Mouse (Mus musculus) neural tube, embryonic 11.5 days (tissue): Measurements from ENCODE around the gene S100pbp. TPM values are rescaled to one million over a fixed set of nuclear protein-coding genes. Genes with fewer than 3 reads are reported as not detected.

Source experiments
- ATAC-seq: fragments of 200-750 bp; cut with Nextera tagmentation; 2 replicates; pipeline ENCODE4 v1.8.0; 2017; ENCODE audit warnings: moderate number of reproducible peaks, mild to moderate bottlenecking, moderate TSS enrichment, moderate library complexity; ENCODE audit not compliant: insufficient read depth, low FRiP score, low TSS enrichment
- DNase-seq: peaks from one replicate; pipeline ENCODE4 v3.0.0-alpha.2; 2015; ENCODE audit warnings: low spot score
- H3K27ac ChIP-seq: fragments of 300-500 bp; sonication (generic); 2 replicates; pipeline ENCODE4 v1.5.1; 2014; ENCODE audit warnings: low read depth, mild to moderate bottlenecking, low read length
- H3K27me3 ChIP-seq: fragments of 300-500 bp; sonication (generic); 2 replicates; pipeline ENCODE4 v1.6.1; 2014; ENCODE audit warnings: mild to moderate bottlenecking, low read length, mixed read lengths; ENCODE audit not compliant: control insufficient read depth, insufficient read depth
- H3K36me3 ChIP-seq: fragments of 300-500 bp; sonication (generic); 2 replicates; pipeline ENCODE4 v1.6.1; 2014; ENCODE audit warnings: mild to moderate bottlenecking, low read length, moderate library complexity, mixed read lengths; ENCODE audit not compliant: control insufficient read depth, insufficient read depth
- H3K4me1 ChIP-seq: fragments of 300-500 bp; sonication (generic); 2 replicates; pipeline ENCODE4 v1.6.1; 2014; ENCODE audit warnings: low read length, mixed read lengths; ENCODE audit not compliant: control insufficient read depth, insufficient read depth
- H3K4me2 ChIP-seq: fragments of 300-500 bp; sonication (generic); 2 replicates; pipeline ENCODE4 v1.6.1; 2014; ENCODE audit warnings: low read depth, mild to moderate bottlenecking, moderate library complexity
- H3K4me3 ChIP-seq: fragments of 300-500 bp; sonication (generic); 2 replicates; pipeline ENCODE4 v1.5.1; 2014; ENCODE audit warnings: low read depth, low read length
- H3K9ac ChIP-seq: fragments of 300-500 bp; sonication (generic); 2 replicates; pipeline ENCODE4 v1.6.1; 2014; ENCODE audit warnings: mild to moderate bottlenecking, low read length
- H3K9me3 ChIP-seq: fragments of 300-500 bp; sonication (generic); 2 replicates; pipeline ENCODE4 v1.6.1; 2016; ENCODE audit warnings: low read length; ENCODE audit not compliant: control insufficient read depth
- WGBS: fragments of 180-500 bp; shearing (Covaris S2); extraction: QIAGEN DNeasy Blood & Tissue Kit; methylation state at CpG from one replicate; pipeline ENCODE4 v1.1.7; 2014; 5-methylcytosine and 5-hydroxymethylcytosine counted together
- polyA plus RNA-seq: library from polyadenylated mRNA; unstranded; fragments of >200 nt; fragmentation: Nextera tagmentation; extraction: Ambion mirVana; gene quantifications from 2 replicates; pipeline ENCODE4 v1.2.1, GENCODE M21; 2014

The S100pbp gene
- polyA plus RNA-seq, 1 experiment from 2014 or later = 21.5 TPM

GRCm38 (mm10) chr4:129120520-129121445 is 68.7 kb downstream of the S100pbp start:
- peak overlapping the region; percentile 53 for H3K9ac ChIP-seq
- peak; percentile 51; the same call in 1 of the 2 replicates for ATAC-seq

GRCm38 (mm10) chr4:129119708-129120107 is 69.8 kb downstream of the S100pbp start:
- H3K27me3 ChIP-seq = peaks cover 34% of the 10 kb centered on the region
- 79% methylated on average over 10 of the region's 10 CpGs for WGBS
- H3K4me1 ChIP-seq = peaks cover 11% of the 10 kb centered on the region
- no peak overlapping the region for H3K9ac ChIP-seq
- H3K4me2 ChIP-seq = no peak overlapping the region
- ATAC-seq (no peak), DNase-seq (no peak)
- no peak overlapping the region for H3K27ac ChIP-seq
- no peak overlapping the region for H3K4me3 ChIP-seq
- no peaks in the 10 kb centered on the region for H3K36me3 ChIP-seq
- no peaks in the 10 kb centered on the region for H3K9me3 ChIP-seq

More at GRCm38 (mm10) chr4:129120520-129121445, 68.7 kb downstream of the S100pbp start:
- Histone ChIP-seq H3K4me1 (peaks cover 15% of the 10 kb centered on the region), H3K4me3 (peak overlapping the region; percentile 42), H3K36me3 (no peaks in the 10 kb centered on the region), H3K9me3 (no peaks in the 10 kb centered on the region), H3K27me3 (peaks cover 34% of the 10 kb centered on the region), H3K27ac (no peak overlapping the region), H3K4me2 (peak overlapping the region; percentile 87)
- DNase-seq = peak; percentile 78
- WGBS = under 1% methylated on average over 37 of the region's 59 CpGs

DNA sequence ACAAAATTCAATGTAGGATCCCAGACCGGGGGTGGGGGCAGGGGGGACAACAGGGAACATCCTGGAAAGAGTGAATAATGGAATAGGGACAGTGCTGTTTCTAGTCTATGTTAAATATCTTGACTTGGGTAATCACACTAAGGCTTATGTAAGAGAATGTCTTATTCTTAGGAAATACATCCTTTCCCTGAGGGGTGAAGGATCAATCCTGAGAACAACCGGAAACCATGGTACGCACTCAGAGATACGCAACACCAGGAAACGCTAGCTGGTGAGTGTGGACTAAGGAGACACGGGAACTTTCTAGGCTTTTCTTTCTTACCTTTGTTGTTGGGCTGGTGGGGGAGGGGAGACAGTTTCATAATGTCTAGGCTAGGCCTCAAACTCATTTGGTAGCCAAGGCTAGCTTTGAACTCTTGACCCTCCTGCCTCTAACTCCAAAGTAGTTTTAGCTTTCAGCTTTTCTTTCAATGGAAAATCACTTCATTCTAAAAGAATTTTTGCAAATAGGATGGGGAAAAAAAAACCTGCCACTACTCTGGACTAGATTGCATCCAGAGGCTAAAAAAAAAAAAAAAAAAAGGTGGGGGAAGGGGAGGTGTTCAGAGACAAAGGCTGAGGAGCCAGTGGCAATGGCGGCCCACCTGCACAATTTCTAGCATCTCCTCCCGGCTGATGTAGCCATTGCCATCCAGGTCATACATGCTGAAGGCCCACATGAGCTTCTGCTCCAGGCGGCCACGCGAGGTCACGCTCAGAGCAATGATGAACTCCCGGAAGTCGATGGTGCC is 71.6 kb downstream of the S100pbp start:
- Histone ChIP-seq H3K9me3 (no peaks in the 10 kb centered on the region), H3K4me2 (no peak overlapping the region), H3K36me3 (no peaks in the 10 kb centered on the region), H3K27me3 (peaks cover 31% of the 10 kb centered on the region), H3K4me1 (peaks cover 14% of the 10 kb centered on the region; the same call in 1 of the 2 replicates), H3K27ac (no peak overlapping the region), H3K4me3 (no peak overlapping the region), H3K9ac (no peak overlapping the region)
- ATAC-seq = no peak
- no peak for DNase-seq
- 91% methylated on average over 14 of the region's 14 CpGs for WGBS

GRCm38 (mm10) chr4:129116703-129117102 is 72.8 kb downstream of the S100pbp start:
- H3K4me1 ChIP-seq = peaks cover 14% of the 10 kb centered on the region; the same call in 1 of the 2 replicates
- no peak overlapping the region for H3K9ac ChIP-seq
- WGBS = 86% methylated on average over 8 of the region's 8 CpGs
- H3K27ac ChIP-seq = no peak overlapping the region
- H3K4me3 ChIP-seq = no peak overlapping the region
- H3K9me3 ChIP-seq = no peaks in the 10 kb centered on the region
- no peak overlapping the region for H3K4me2 ChIP-seq
- peaks cover 26% of the 10 kb centered on the region for H3K27me3 ChIP-seq
- DNase-seq = no peak
- ATAC-seq = no peak
- H3K36me3 ChIP-seq = no peaks in the 10 kb centered on the region

GRCm38 (mm10) chr4:129113083-129113988 is 76.2 kb downstream of the S100pbp start:
- Histone ChIP-seq H3K27ac (no peak overlapping the region), H3K4me3 (no peak overlapping the region), H3K9me3 (no peaks in the 10 kb centered on the region), H3K4me1 (peaks cover 7% of the 10 kb centered on the region; the same call in 1 of the 2 replicates), H3K4me2 (no peak overlapping the region), H3K9ac (no peak overlapping the region), H3K36me3 (no peaks in the 10 kb centered on the region), H3K27me3 (no peaks in the 10 kb centered on the region)
- 35% methylated on average over 28 of the region's 28 CpGs for WGBS
- DNase-seq = peak; percentile 91
- peak; percentile 83 for ATAC-seq

- H3K4me3 ChIP-seq = no peak overlapping the region
- ATAC-seq (no peak), DNase-seq (peak; percentile 40)
- no peaks in the 10 kb centered on the region for H3K9me3 ChIP-seq
- WGBS = 58% methylated on average over 11 of the region's 13 CpGs
- H3K4me2 ChIP-seq = no peak overlapping the region
- H3K36me3 ChIP-seq = no peaks in the 10 kb centered on the region
- H3K27me3 ChIP-seq = no peaks in the 10 kb centered on the region
- peaks cover 7% of the 10 kb centered on the region; the same call in 1 of the 2 replicates for H3K4me1 ChIP-seq
- no peak overlapping the region for H3K9ac ChIP-seq
- H3K27ac ChIP-seq = no peak overlapping the region
These were observed 77.3 kb downstream of the S100pbp start for GRCm38 (mm10) chr4:129112231-129112630.

DNA sequence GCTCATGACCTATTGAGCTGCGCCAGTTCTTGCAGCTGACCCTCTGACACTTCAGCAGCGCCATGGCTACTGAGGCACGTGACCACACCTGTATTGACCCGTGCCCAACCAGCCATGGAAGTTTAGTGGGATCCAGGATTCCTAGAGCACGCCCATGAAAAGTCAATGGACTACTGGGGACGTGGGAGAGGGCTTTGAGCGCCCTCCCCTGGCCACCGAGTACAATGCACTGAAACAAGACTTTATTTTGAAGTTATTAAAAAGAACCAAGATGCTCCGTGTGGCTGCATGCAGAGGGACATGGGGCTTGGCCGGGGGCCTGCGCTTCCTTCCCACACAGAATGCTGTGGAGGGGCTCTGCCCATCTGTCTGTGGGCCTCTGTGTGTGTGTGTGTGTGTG is 78.2 kb downstream of the S100pbp start:
- no peak for DNase-seq
- WGBS = 67% methylated on average over 11 of the region's 11 CpGs
- Histone ChIP-seq H3K9ac (no peak overlapping the region), H3K4me2 (no peak overlapping the region), H3K4me3 (no peak overlapping the region), H3K27me3 (no peaks in the 10 kb centered on the region), H3K36me3 (no peaks in the 10 kb centered on the region), H3K4me1 (peaks cover 7% of the 10 kb centered on the region; the same call in 1 of the 2 replicates), H3K27ac (no peak overlapping the region), H3K9me3 (no peaks in the 10 kb centered on the region)
- no peak for ATAC-seq

DNA sequence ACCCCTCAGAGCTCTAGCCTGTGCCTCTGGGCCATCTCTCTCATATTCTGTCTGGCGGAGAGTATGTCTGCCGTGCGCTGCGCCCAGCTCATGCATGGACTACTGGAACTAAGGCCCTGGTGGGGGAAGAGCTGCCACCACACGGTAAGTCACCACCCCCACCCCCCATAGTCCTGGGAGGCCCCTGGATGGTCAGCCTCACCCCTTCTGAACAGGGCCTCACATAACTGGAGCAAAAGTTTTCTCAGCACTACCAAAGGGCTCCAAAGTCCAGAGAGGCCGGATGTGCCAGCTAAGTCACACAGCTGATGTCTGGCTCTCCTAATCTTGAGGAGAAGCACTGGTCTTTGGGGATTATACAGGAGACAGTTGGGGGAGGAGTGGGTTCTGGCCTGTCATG is 78.7 kb downstream of the S100pbp start:
- no peak overlapping the region for H3K9ac ChIP-seq
- ATAC-seq (no peak), DNase-seq (no peak)
- no peak overlapping the region for H3K4me2 ChIP-seq
- no peaks in the 10 kb centered on the region for H3K36me3 ChIP-seq
- H3K27me3 ChIP-seq = peaks cover 3% of the 10 kb centered on the region
- no peak overlapping the region for H3K27ac ChIP-seq
- H3K4me3 ChIP-seq = no peak overlapping the region
- peaks cover 7% of the 10 kb centered on the region; the same call in 1 of the 2 replicates for H3K4me1 ChIP-seq
- 92% methylated on average over 6 of the region's 6 CpGs for WGBS
- no peaks in the 10 kb centered on the region for H3K9me3 ChIP-seq
